Mouse (Mus musculus) bone marrow macrophage, adult 2 months (primary cell): ENCODE results near the gene Chrna4. TPM values are rescaled to one million over a fixed set of nuclear protein-coding genes. Genes with fewer than 3 reads are reported as not detected.

Experiments used
- H3K27ac ChIP-seq: 2 replicates; pipeline ENCODE4 v1.5.1; 2012; ENCODE audit warnings: low read depth, low read length; ENCODE audit not compliant: insufficient read depth
- H3K4me1 ChIP-seq: 2 replicates; pipeline ENCODE4 v1.6.1; 2012; ENCODE audit warnings: low read length; ENCODE audit not compliant: control insufficient read depth, insufficient read depth
- H3K4me3 ChIP-seq: 2 replicates; pipeline ENCODE4 v1.5.1; 2012; ENCODE audit warnings: mild to moderate bottlenecking, low read length, moderate library complexity; ENCODE audit not compliant: insufficient read depth
- CTCF ChIP-seq: IDR thresholded peaks from 2 replicates; pipeline ENCODE4 v1.5.1; 2012; ENCODE audit warnings: low read depth, mild to moderate bottlenecking, low read length, moderate library complexity
- POLR2A ChIP-seq: IDR thresholded peaks from 2 replicates; pipeline ENCODE4 v1.6.1; 2012; ENCODE audit warnings: mild to moderate bottlenecking, low read depth, low read length, borderline replicate concordance
- polyA plus RNA-seq: library from polyadenylated mRNA; stranded (reverse); fragments of >200 nt; gene quantifications from 2 replicates; pipeline ENCODE4 v1.2.4, GENCODE M21; 2012; ENCODE audit not compliant: missing spikeins, insufficient read depth, insufficient read length

Gene Chrna4
- polyA plus RNA-seq, 1 experiment, result not detected

DNA sequence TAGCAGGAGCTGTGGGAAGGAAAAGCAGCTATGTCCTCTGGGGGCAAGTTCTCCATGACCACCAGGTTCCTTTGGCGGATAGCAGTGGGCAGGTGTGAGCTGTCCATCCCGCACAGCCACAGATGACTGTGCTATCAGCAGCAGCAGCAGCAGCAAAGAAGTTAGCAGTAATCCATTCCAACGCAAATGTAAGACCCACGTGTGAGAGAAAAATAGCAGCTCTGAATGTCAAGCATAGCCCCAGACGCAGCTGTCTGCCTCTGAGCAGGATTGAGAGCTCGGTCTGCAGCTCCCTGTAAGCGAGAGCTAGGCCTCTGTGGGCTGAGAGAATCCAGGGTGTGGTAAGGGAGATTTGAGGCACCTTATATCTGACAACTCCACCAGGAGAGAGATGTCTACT lies 26.8 kb upstream of the Chrna4 start:
- TF ChIP-seq CTCF, result no peak
- TF ChIP-seq POLR2A, result no peak
- Histone ChIP-seq H3K4me3 (no peak overlapping the region), H3K4me1 (no peaks in the 10 kb centered on the region), H3K27ac (no peak overlapping the region)

DNA sequence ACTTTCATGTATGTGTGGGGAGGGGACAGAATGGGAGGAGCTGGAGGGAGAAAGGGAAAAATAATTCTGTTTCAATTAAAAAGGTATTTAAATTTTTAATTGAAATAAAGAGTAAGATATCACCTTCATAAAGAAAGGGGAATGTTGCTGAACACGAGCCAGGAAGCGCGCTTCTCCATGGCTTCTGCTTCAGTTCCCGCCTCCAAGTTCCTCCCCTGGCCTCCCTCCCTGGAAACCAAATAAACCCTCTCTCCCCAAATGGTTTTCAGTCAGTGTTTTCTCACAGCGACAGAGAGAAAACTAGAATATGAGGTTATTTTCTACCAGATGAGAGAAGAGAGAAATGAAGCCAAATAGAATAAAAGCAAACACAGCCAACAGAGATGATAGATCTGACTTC lies 25.2 kb upstream of the Chrna4 start:
- Histone ChIP-seq H3K4me1 (no peaks in the 10 kb centered on the region), H3K4me3 (no peak overlapping the region), H3K27ac (no peak overlapping the region)
- TF ChIP-seq POLR2A (no peak), CTCF (no peak)

DNA sequence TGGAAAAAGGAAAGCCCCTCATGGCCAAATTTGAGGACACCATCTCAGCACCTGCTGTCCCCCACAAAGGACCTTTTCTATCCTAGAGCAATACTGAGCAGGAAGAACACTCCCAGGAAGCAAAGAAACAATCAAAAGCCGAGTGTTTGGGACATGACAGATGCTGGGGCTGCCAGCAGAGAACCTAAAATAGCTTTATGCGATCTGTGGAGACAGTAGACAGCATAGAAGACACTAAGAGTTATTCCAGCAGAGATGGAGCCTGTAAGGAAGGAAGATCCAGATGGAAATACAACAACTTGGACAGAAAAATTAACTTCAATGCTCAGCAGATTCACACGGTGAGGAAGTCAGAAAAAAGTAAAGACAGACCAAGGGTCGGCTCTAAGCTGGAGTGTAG lies 22.5 kb upstream of the Chrna4 start:
- H3K27ac ChIP-seq, result no peak overlapping the region
- no peak overlapping the region for H3K4me3 ChIP-seq
- TF ChIP-seq CTCF (no peak), POLR2A (no peak)
- H3K4me1 ChIP-seq, result no peaks in the 10 kb centered on the region

DNA sequence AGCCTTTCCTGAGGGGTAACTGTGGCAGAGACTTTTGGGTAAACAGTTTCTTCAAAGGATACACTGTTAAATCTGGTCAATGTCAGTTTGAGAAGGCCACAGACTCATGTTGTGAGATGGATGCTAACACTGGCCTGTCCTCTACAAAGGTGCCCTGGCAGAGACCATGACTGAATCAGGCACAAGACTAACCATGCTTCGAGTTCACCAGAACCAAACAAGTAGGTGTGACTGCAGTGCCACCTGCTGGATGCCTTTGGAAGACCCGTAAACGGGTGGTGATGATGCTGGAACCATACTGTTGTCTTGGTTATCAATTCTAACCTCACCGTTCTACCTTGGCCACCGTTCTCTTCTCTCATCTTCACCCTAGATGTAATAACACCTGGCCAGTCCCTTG lies 16.8 kb upstream of the Chrna4 start:
- H3K4me1 ChIP-seq, result no peaks in the 10 kb centered on the region
- H3K4me3 ChIP-seq, result no peak overlapping the region
- H3K27ac ChIP-seq, result no peak overlapping the region
- TF ChIP-seq CTCF (peak; percentile 58), POLR2A (no peak)

DNA sequence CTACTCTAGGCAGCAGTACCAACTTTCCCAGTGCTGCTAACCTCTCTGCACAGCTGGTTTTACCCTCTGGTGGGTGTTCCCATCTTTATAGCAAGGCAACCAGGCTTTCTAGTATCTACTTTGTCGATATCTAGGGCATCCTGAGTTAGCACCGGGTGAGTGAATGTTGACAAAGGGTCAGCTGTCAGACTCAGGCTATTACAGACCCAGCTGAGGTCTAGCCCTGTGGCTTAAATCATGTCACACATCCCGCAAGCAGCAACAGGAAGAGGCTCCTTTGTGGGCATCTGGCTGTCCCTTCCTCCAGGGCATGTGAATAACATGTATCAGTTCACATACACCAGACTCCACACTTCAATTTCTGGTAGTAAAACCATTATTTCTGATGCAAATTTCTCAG lies 14.8 kb upstream of the Chrna4 start:
- no peaks in the 10 kb centered on the region for H3K4me1 ChIP-seq
- TF ChIP-seq POLR2A, result no peak
- no peak for TF ChIP-seq CTCF
- H3K27ac ChIP-seq, result no peak overlapping the region
- no peak overlapping the region for H3K4me3 ChIP-seq

DNA sequence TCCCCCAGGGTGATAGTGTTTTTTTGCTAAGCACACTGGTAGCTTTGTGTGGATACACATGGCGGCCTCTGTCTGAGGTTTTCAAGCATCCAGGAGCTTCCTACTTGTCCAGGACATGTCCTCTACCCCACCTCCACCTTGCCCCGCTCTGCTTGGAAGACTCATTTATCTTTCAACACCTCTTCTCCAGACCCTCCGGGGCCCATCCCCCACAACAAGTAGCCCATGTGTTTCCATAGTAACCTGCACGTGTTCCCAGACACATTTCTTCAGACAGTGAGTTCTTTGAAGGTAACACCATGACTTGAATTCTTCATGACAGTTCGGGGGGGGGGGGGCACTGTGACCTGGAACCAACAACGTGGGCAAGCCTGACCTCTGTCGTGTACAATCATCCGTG lies 14.0 kb upstream of the Chrna4 start:
- Histone ChIP-seq H3K4me3 (no peak overlapping the region), H3K4me1 (no peaks in the 10 kb centered on the region), H3K27ac (no peak overlapping the region)
- TF ChIP-seq CTCF (no peak), POLR2A (no peak)

DNA sequence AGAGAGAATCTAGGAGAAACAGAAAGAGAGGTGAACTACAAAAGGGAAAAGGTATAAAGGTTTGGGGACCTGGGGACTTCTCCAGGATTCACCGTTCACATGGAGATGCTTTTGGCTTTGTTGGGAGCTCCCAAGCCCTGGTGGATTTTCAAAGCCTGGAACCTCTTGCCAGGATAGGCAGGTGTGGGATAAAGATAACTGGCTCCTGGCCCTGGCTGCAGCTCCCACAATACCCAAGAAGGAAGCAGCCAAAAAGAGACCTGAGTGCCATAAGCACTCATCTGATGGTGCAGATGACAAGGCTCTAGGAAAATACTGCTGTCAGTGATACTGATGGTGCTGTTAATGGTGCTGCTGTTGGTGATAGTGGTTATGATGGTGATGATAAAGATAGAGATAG lies 8.8 kb upstream of the Chrna4 start:
- Histone ChIP-seq H3K4me1 (no peaks in the 10 kb centered on the region), H3K4me3 (no peak overlapping the region), H3K27ac (no peak overlapping the region)
- TF ChIP-seq POLR2A (no peak), CTCF (no peak)

DNA sequence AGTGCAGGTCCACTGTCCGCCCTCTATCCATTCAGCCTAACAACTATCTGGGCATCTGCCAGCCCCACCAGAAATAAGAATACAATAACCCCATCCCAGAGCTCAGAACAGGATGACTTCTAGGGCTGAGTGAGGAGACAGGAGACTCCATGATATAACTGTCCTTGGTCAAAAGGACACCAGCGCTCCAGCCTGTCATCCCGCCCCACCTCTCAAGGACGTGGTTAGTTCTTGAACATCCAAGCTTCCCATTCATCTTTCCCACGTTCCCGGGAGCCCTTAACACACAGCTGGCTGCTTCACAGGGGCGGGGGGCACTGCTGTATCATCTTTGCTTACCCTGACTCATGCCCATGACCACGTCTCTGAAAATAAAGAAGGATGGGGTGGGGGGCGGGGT lies 5.6 kb upstream of the Chrna4 start:
- TF ChIP-seq CTCF (no peak), POLR2A (no peak)
- no peak overlapping the region for H3K4me3 ChIP-seq
- H3K27ac ChIP-seq, result no peak overlapping the region
- H3K4me1 ChIP-seq, result no peaks in the 10 kb centered on the region

DNA sequence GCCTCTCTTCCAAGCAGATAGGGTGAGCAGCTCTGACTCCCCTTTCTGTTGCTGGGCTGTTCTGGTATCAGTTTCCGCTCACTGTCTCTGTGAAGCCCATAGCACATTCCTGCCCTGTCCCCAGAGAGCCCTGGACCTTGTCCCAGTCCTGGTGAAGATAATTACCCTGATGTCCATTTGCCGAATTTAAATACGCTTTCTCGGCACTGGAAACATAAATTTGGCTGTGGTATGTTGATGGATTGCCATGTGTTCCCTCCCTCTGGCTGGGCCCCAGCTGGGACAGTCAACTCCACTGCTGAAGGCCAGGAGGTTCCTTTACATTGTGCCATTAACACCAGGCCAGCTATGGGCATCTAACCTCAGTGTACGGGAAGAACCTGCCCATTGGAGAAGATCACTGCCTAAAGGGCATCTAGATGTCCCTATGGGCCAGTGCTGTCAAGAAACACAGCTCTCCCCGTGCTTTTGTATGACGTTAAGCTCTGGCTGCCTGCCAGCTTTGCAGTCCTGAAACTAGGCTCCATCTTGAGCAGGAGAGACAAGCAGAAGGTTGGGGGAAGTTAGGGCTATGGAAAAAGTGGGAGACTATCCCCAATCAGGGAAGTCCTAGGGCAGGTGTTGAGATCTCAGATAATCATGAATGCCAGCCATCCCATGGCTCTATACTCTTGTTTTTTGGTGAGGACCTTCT lies 5.1 kb upstream of the Chrna4 start:
- H3K4me3 ChIP-seq, result no peak overlapping the region
- TF ChIP-seq CTCF, result no peak
- TF ChIP-seq POLR2A, result no peak
- H3K27ac ChIP-seq, result no peak overlapping the region
- no peaks in the 10 kb centered on the region for H3K4me1 ChIP-seq

DNA sequence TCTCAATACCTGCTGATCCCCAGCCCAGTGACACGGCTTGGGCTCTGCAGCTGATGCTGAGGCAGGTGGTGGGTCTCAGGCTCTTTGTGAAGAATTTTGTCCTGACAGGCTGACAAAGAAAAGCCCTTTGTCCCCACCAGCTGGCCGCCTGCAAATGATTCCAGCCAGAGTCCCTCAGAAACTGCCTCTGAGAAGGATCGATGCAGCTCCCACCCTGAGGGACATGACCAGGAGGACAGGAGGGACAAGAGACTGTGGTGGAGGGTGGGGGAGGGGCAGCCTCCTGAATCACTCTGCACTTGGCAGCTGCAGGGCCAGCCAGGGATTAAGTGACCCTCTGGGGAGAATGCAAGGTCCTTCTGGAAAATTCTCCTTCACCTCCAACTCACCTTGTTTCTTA lies 655 bp upstream of the Chrna4 start:
- H3K4me1 ChIP-seq, result no peaks in the 10 kb centered on the region
- H3K27ac ChIP-seq, result no peak overlapping the region
- H3K4me3 ChIP-seq, result no peak overlapping the region
- no peak for TF ChIP-seq POLR2A
- no peak for TF ChIP-seq CTCF

DNA sequence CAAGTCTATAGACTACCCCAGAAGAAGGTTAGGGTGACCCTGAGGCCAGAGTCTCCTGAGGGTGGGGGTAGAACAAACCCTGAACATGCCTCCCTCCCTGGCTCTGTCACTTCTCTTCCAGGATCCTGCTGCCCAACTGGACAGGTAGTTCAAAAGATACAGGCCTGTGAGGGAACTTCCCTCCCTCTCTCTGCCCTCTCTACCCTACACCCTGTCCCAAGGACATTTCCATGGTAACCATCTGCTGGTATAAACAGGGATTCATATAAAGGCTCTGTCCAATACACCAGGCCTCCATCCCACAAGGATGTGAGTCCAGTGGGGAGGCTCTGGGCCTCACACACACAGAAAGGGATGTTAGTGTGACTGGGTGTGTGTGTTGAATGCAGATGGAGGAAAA lies 970 bp downstream of the Chrna4 start:
- TF ChIP-seq CTCF (no peak), POLR2A (no peak)
- Histone ChIP-seq H3K27ac (no peak overlapping the region), H3K4me3 (no peak overlapping the region), H3K4me1 (no peaks in the 10 kb centered on the region)
